Mouse (Mus musculus) skeletal muscle tissue, adult 2 months (tissue): ENCODE measurements around the gene Pisd.

ENCODE experiments used
- DNase-seq: peaks from one replicate; pipeline ENCODE4 v3.0.0-alpha.2; 2012; ENCODE audit warnings: low read depth, low spot score

The Pisd gene

GRCm38 (mm10) chr5:32706226-32706780, 79.1 kb downstream of the Pisd start:
- no peak for DNase-seq

- DNase-seq, result no peak
Observed at GRCm38 (mm10) chr5:32697208-32697867, 88.1 kb downstream of the Pisd start.

DNA sequence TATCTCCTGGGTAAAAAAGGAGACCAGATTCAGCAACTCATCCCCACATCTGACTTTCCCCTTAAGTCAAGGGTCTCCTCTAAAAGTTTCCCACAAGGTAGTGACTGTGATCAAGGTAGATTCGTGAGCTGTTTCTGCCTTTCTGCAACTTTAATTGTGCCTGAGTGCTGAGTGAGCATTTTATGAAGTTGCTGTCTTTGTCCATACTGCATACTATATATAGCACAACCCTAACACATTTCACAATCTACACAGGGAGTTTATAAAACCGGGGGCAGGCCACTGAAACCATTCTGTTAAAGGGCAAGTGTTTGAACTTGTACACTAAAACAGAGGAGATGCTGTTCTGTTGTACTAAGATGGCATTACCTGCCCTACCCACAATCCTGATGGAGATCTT, 92.0 kb downstream of the Pisd start:
- DNase-seq, result no peak
